Mouse (Mus musculus): Measurements from ENCODE around the gene Gm11564. TPM values are rescaled to one million over a fixed set of nuclear protein-coding genes. Genes with fewer than 3 reads are reported as not detected.

Gene Gm11564
- total RNA-seq, 2 experiments from 2014 or later = not detected

Other genes with a start within 250 kb of the Gm11564 start
- not detected for gene Krtap3-1, start 249.0 kb downstream of the Gm11564 start, total RNA-seq (2021)
- gene Krtap1-5, start 234.7 kb downstream of the Gm11564 start, total RNA-seq (2021) = not detected
- gene Krtap1-4, start 232.0 kb downstream of the Gm11564 start, total RNA-seq (2021) = not detected
- not detected for gene Krtap1-3, start 224.3 kb downstream of the Gm11564 start, total RNA-seq (2021)
- not detected for gene Krtap9-3, start 217.6 kb downstream of the Gm11564 start, total RNA-seq (2021)
- gene Gm11938, start 212.4 kb downstream of the Gm11564 start, total RNA-seq (2021) = not detected
- gene Gm11937, start 205.5 kb downstream of the Gm11564 start, total RNA-seq (2021) = not detected
- not detected for gene Krtap2-4, start 200.8 kb downstream of the Gm11564 start, total RNA-seq (2021)
- not detected for gene Gm11562, start 195.2 kb downstream of the Gm11564 start, total RNA-seq (2021)
- gene Krtap4-1, start 187.4 kb downstream of the Gm11564 start, total RNA-seq (2021) = not detected
- gene Krtap4-2, start 180.6 kb downstream of the Gm11564 start, total RNA-seq (2021) = not detected
- not detected for gene Krtap4-7, start 171.6 kb downstream of the Gm11564 start, total RNA-seq (2021)
- gene Gm11555, start 165.4 kb downstream of the Gm11564 start, total RNA-seq (2021) = not detected
- not detected for gene Gm11563, start 156.7 kb downstream of the Gm11564 start, total RNA-seq (2021)
- gene Krtap4-6, start 149.7 kb downstream of the Gm11564 start, total RNA-seq (2021) = not detected
- gene Gm14190, start 124.9 kb downstream of the Gm11564 start, total RNA-seq (2021) = not detected
- not detected for gene Gm14180, start 81.4 kb downstream of the Gm11564 start, total RNA-seq (2021)
- gene Gm11595, start 42.8 kb downstream of the Gm11564 start, total RNA-seq (2021) = not detected
- gene Krtap4-8, start 35.0 kb downstream of the Gm11564 start, total RNA-seq (2021) = not detected
- gene Krtap4-9, start 30.5 kb downstream of the Gm11564 start, total RNA-seq (2021) = not detected
- gene Gm11596, start 22.2 kb downstream of the Gm11564 start, total RNA-seq (2021) = not detected
- gene Gm11569, start 16.7 kb downstream of the Gm11564 start, total RNA-seq (2021) = not detected
- gene Gm11554, start 11.2 kb downstream of the Gm11564 start, total RNA-seq (2021) = not detected
- gene Krtap4-13, start 5.8 kb downstream of the Gm11564 start, total RNA-seq (2021) = not detected
- not detected for gene 2300003K06Rik, start 22.4 kb upstream of the Gm11564 start, total RNA-seq (2021)
- gene Krtap4-16, start 35.9 kb upstream of the Gm11564 start, total RNA-seq (2021) = not detected
- gene Gm11568, start 42.3 kb upstream of the Gm11564 start, total RNA-seq (2021) = not detected
- gene Gm11559, start 48.8 kb upstream of the Gm11564 start, total RNA-seq (2021) = not detected
- not detected for gene Krtap9-1, start 57.7 kb upstream of the Gm11564 start, total RNA-seq (2021)
- gene Gm11567, start 63.5 kb upstream of the Gm11564 start, total RNA-seq (2021) = not detected
- not detected for gene Krtap31-1, start 92.3 kb upstream of the Gm11564 start, total RNA-seq (2021)
- not detected for gene Gm11565, start 99.1 kb upstream of the Gm11564 start, total RNA-seq (2021)
- gene Krtap31-2, start 120.6 kb upstream of the Gm11564 start, total RNA-seq (2021) = not detected
- gene Krtap9-5, start 132.8 kb upstream of the Gm11564 start, total RNA-seq (2021) = not detected
- gene Krtap29-1, start 163.4 kb upstream of the Gm11564 start, total RNA-seq (2021) = not detected
- gene Krtap16-1, start 170.9 kb upstream of the Gm11564 start, total RNA-seq (2021) = not detected
- not detected for gene Krtap17-1, start 178.3 kb upstream of the Gm11564 start, total RNA-seq (2021)
- gene Krt33a, start 200.5 kb upstream of the Gm11564 start, total RNA-seq (2021) = not detected
- gene Krt33b, start 214.2 kb upstream of the Gm11564 start, total RNA-seq (2021) = not detected
- gene Krt34, start 225.9 kb upstream of the Gm11564 start, total RNA-seq (2021) = not detected
- gene Krt31, start 234.9 kb upstream of the Gm11564 start, total RNA-seq (2021) = not detected

All from left cerebral cortex, postnatal 10 days (tissue).